Mouse (Mus musculus): ENCODE data around the gene Pfn1. TPM values are rescaled to one million over a fixed set of nuclear protein-coding genes. Genes with fewer than 3 reads are reported as not detected.

The Pfn1 gene
- total RNA-seq, 1 experiment from 2014 or later = 922 TPM

DNA sequence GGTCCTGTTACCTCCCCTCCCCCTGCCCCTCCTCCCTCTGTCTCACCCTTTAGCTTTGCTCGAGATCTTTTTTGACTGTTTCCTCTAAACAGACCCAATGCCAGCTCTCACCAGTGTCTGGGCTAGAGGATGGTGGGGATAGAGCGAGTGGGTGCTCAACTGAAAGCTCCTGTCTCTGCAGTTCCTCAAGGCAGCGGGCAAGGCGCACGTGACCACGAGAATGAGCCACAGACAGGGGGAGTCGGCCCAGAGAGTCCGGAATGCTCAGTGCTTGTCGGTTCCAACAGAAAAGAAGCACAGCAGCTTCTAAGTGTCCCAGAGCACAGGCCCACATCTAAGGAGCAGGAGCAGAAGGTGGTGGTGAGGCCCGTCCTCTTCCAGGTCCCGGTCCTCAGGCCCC, 20.1 kb upstream of the Pfn1 start:
- DNase-seq = no peak

GRCm38 (mm10) chr11:70674014-70674413, 19.6 kb upstream of the Pfn1 start:
- DNase-seq = no peak

DNA sequence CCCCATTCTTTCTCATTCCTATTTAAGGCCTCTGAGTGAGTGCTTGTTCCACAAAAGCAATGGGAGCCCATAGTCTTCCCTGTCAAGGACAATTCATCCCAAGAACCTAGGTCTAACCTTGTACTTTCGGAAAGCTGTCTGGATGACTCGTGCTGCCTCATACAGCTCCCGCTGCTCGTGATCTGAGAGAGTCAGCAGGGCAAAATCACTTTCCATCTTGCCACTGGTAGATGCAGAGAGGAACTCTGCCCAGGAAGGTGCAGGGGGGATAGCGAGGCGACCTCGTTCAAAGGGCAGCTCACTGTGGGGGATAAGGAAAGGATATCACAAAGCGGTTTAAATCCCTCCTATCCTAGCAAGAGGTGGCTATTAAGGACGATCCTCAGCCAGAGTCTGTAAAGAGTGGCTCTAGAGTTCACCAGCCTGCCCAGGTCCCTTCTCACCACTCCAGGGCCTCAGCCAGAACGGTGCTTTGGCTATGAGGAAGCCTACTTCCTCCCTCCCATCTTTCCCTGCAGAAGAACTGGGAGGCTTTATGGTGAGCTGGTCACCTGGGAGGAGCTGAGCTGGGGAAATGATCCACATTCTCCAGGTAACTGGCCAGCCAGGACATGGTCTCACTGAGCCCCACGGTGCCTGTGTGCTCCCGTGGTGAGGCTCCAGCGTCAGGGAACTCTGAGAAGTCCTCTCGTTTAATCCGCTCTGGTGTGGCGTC, 17.0 kb upstream of the Pfn1 start:
- DNase-seq = no peak

GRCm38 (mm10) chr11:70670483-70670882, 16.0 kb upstream of the Pfn1 start:
- DNase-seq = no peak

GRCm38 (mm10) chr11:70669582-70670345, 15.3 kb upstream of the Pfn1 start:
- peak; percentile 73 for DNase-seq

DNA sequence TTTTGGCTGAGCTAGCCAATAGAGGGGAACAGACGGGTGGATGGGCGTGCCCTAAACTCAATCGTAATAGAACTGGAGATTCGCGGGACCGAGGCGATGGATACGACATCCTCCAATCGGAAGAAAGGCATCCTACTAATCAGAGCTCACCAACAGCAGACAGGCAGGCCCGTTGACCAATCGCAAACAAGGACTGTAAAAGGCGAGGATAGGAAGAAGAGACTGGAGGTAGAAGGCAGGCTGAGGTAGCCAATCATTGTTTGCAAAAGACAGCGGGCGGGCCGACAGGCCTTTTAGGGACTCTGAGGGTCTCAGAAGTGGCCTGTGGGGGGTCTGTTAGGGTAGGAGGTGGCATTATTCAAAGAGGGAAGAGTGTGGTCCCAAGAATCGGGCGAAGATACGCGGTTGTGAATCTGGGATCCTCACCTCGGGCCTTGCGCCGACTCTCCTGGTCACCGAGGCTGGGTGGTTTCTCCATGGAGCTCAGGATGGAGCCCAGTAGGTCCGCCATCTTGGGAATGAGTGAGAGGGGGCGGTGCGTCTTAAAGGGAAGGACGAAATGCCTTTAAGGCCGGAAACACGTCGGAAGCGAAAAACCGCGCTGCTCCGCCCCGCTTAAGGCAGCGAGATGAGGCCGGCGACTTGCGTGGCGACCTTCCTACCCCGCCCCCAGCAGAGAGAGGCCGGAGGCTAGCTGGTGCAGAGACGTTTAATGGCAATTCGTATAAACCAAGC, 14.5 kb upstream of the Pfn1 start, which contains the start of gene Spag7:
Gene Spag7, minus strand, starts transcription at position 646 of the 735 bp plus-strand sequence.
- DNase-seq = peak; percentile 93

- peak; percentile 67 for DNase-seq
Observed at GRCm38 (mm10) chr11:70668335-70668770, 13.9 kb upstream of the Pfn1 start.

DNA sequence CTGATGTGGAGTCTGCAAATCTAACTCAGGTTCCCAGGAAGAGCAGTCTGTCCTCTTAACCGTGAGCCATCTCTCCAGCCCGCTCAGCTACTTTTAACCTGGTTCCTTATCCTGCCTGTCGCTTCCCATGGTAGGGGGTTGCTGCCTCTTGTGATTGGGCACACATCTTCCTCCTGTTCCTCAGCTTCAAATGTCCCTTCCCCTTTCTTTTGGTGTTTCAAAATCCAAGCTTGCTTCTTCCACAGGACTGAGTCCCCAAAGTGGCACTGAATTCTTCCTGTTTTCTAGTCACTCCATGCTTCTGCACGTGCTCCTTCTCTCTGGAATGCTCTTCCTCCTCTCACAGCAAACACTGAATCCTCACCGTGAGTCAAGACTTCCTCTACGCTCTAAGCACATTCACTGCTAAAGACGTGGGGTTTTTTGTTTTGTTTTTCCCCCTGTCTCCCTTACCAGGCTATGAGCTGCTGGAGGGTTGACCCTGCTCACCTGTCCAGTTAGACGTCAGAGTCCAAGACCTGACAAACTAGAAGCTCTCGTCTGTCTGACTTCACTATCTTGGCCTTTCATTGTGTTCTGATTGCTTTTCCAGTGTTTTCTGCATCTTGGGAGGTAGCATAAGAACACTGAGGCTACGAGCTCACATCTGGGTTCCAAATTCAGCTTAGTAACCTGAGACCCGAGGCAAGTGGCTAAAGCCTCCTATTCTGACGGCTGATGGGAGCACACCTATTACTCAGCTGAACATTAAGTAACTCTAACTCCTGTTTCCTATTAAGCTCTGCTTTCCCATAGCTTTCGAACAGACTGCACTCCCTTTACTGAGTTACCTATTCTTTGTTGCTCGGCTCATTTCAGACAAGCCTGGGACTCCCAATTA, 13.1 kb upstream of the Pfn1 start:
- DNase-seq = no peak

DNA sequence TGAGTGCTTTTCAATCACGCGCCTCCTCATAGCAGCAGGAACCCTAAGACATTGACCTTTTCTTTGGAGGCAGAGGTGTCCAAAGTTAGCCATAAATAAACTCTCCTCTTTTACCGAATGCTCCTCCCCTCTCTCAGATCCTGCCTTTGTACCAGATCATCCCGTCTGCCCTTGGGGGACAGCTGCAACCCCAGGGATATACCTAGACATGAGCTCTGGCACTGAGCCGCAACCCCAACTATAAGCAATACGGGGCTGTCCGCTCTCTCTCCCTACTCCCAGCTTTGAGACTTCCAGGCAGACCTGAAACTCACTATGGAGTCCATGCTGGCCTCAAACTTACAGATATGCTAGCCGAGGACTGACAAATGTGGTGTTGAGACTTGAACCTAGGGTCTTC, 12.2 kb upstream of the Pfn1 start:
- DNase-seq = no peak

GRCm38 (mm10) chr11:70664741-70665140, 10.3 kb upstream of the Pfn1 start:
- DNase-seq = no peak

DNA sequence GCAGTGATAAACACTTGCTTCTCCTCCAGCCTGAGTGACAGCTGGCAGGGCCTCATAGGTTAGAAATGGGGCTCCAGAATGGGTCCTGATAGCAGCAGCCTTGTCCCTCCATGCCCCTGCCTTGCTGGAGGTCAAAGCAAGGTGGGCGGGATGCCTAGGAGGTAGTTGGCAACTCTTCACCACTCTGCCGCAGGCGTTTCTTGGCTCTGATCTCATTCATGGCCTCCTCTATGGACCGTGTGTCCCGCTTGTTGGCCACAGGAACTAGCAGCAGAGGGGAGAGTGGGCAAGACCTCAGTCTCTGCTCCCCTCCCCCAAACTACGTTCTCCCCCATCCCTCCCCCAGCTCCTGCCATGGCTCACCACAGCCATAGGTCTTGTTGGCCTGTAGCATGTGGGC, 9.5 kb upstream of the Pfn1 start:
- DNase-seq = no peak

DNA sequence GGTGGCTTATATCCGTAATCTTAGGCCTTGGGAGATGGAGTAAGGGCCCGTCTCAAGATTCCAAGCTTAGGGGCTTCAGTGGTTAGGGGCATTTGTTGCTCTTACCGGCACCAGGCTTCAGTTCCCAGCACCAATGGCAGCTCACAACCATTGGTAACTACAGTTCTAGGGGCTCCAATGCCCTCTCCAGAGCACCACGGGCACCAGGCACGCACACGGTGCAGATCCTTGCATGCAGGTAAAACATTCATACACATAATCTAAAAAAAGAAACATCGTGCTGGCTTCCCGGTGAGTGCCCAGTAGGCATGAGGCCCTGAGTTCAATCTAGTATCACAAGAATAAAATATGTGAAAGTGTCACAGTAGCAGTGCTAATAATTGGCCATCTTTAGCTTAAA, 8.7 kb upstream of the Pfn1 start:
- no peak for DNase-seq

GRCm38 (mm10) chr11:70660571-70660970, 6.1 kb upstream of the Pfn1 start:
- DNase-seq = no peak

GRCm38 (mm10) chr11:70658942-70659341, 4.5 kb upstream of the Pfn1 start:
- no peak for DNase-seq

DNA sequence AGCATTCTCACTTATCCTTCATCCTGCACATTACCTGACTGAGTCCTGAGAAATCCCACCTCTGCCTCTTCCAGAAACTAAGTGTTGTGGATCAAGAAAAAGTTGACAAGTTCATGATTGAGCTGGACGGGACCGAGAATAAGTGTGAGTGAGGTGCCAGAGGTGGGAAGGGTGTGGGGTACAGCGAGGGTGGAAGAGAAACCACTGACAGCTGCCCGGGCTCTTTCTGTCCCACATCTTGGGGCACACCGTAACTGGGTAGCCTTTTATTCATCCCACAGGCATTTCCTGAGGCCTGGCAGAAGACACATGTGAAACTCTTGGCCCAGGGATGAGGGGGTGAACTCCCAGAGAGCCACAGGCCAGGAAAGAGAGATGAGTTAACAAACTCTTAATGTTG, 4.1 kb upstream of the Pfn1 start:
- no peak for DNase-seq

DNA sequence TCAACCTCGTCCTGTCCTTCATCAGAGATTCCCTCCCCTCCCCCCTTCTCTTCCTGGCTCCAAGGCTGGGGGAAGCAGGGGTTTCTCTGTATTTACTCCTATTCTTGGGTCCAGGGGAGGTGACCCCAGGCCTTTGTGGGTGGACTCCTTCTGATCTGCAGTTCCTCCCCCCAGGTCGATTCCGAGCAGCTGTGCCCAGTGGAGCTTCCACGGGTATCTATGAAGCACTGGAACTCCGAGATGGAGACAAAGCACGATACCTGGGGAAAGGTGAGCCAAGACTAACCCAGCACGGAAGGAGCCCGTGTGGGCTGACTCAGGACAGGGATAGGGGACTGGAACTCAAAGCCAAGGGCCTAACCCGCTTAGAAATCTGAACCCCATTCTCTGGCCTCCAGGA, 3.5 kb upstream of the Pfn1 start:
- DNase-seq = no peak

- no peak for DNase-seq
Observed at GRCm38 (mm10) chr11:70657573-70657972, 3.1 kb upstream of the Pfn1 start.

DNA sequence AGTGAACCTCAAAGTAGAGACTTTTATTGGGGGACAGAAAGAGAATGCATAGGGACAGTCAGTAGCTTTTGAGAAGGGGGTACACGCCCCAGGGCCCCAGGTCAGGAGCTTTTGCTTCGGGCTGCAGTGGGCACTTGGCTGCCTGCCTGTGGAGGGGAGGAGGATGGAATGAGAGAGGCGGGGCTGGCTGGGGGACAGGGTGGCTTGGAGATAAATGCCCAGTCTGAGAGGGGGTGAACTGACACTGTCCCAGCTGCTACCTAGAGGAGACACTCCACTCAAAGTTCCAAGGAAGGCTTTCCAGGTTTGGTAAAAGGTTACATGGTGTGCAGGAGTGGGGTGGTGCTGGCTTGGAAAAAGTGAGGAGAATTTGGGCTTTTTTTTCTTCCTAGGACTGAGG, 2.5 kb upstream of the Pfn1 start, which contains the start of gene Eno3:
Gene Eno3, plus strand, starts transcription at position 239 of the 400 bp plus-strand sequence.
- no peak for DNase-seq

- DNase-seq = peak; percentile 52
Observed at GRCm38 (mm10) chr11:70656456-70656927, 2.0 kb upstream of the Pfn1 start.

- DNase-seq = peak; percentile 70
Observed at GRCm38 (mm10) chr11:70655571-70656455, 1.4 kb upstream of the Pfn1 start.

Measured in adrenal gland, postnatal 25 days (tissue).